Mouse (Mus musculus) intestine, embryonic 15.5 days (tissue): Measurements from ENCODE around the gene Ptpn9. TPM values are rescaled to one million over a fixed set of nuclear protein-coding genes. Genes with fewer than 3 reads are reported as not detected.
"Not testable (repeated sequence)": the region's sequence is repeated elsewhere in the genome, so short reads cannot be mapped to it uniquely, and the experiment has no call there.

Source experiments
- ATAC-seq: fragments of 200-750 bp; cut with Nextera tagmentation; 2 replicates; pipeline ENCODE4 v1.8.0; 2017; ENCODE audit warnings: moderate TSS enrichment, moderate library complexity
- H3K27ac ChIP-seq: fragments of 300-500 bp; sonication (generic); 2 replicates; pipeline ENCODE4 v1.5.1; 2015; ENCODE audit warnings: mild to moderate bottlenecking, inconsistent platforms
- H3K27me3 ChIP-seq: fragments of 300-500 bp; sonication (generic); replicated peaks from 2 replicates; pipeline ENCODE4 v1.6.1; 2015; ENCODE audit warnings: inconsistent platforms
- H3K36me3 ChIP-seq: fragments of 300-500 bp; sonication (generic); 2 replicates; pipeline ENCODE4 v1.6.1; 2015; ENCODE audit warnings: inconsistent platforms
- H3K4me1 ChIP-seq: fragments of 300-500 bp; sonication (generic); replicated peaks from 2 replicates; pipeline ENCODE4 v1.6.1; 2015; ENCODE audit warnings: inconsistent platforms
- H3K4me2 ChIP-seq: fragments of 300-500 bp; sonication (generic); replicated peaks from 2 replicates; pipeline ENCODE4 v1.6.1; 2015; ENCODE audit warnings: mild to moderate bottlenecking, inconsistent platforms
- H3K4me3 ChIP-seq: fragments of 300-500 bp; sonication (generic); replicated peaks from 2 replicates; pipeline ENCODE4 v1.5.1; 2015; ENCODE audit warnings: inconsistent platforms
- H3K9ac ChIP-seq: fragments of 300-500 bp; sonication (generic); 2 replicates; pipeline ENCODE4 v1.6.1; 2015; ENCODE audit warnings: inconsistent platforms
- H3K9me3 ChIP-seq: fragments of 300-500 bp; sonication (generic); 2 replicates; pipeline ENCODE4 v1.6.1; 2016; ENCODE audit warnings: inconsistent platforms
- WGBS: fragments of 180-500 bp; shearing (Covaris S2); methylation state at CpG from one replicate; pipeline ENCODE4 v1.1.7; 2015; 5-methylcytosine and 5-hydroxymethylcytosine counted together
- polyA plus RNA-seq: library from polyadenylated mRNA; unstranded; fragments of >200 nt; fragmentation: Nextera tagmentation; extraction: Ambion mirVana; gene quantifications from 2 replicates; pipeline ENCODE4 v1.2.1, GENCODE M21; 2015

The Ptpn9 gene
- polyA plus RNA-seq, 1 experiment from 2014 or later: 13.4 TPM

DNA sequence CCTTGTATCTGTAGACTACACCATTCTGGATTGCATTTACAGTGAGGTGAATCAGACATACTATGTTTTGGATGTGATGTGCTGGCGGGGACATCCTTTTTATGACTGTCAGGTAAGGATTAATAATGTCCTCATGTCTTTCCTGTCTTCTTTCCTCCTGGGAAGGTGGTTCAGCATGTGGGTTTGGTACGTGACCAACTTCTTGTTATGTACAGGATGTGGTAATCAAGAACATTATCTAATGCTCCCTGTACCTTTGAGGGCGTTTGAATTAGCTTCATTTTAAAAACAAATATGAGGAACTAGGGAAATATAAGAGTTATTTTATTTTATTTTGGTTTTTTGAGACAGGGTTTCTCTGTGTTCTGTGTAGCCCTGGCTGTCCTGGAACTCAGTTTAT, 19.5 kb upstream of the Ptpn9 start:
- Histone ChIP-seq H3K9ac (no peak overlapping the region), H3K4me1 (no peaks in the 10 kb centered on the region), H3K36me3 (no peaks in the 10 kb centered on the region), H3K4me2 (no peak overlapping the region), H3K27ac (no peak overlapping the region), H3K4me3 (no peak overlapping the region), H3K27me3 (no peaks in the 10 kb centered on the region), H3K9me3 (no peaks in the 10 kb centered on the region)
- no peak for ATAC-seq
- WGBS: 86% methylated on average over 3 of the region's 3 CpGs

DNA sequence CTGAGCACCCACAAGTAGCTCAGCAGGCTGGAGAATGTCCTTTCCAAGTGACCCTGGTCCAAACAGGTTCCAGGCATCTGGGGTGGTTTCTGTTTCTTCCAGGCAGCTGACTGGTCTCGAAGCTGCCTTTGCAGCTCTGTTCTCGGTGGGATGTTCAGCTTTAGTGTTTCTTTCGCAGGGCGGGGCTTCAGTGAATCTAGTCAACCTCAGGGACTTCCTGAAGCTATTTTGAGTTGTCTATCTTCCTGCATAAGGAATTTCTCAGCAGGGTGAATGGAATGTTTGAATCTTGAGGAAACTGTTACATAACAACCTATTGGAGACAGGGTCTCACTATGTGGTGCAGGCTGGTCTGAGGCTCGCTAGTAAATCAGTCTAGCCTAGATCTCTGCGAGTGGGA, 14.5 kb upstream of the Ptpn9 start:
- 92% methylated on average over 6 of the region's 6 CpGs for WGBS
- ATAC-seq: no peak
- no peaks in the 10 kb centered on the region for H3K36me3 ChIP-seq

DNA sequence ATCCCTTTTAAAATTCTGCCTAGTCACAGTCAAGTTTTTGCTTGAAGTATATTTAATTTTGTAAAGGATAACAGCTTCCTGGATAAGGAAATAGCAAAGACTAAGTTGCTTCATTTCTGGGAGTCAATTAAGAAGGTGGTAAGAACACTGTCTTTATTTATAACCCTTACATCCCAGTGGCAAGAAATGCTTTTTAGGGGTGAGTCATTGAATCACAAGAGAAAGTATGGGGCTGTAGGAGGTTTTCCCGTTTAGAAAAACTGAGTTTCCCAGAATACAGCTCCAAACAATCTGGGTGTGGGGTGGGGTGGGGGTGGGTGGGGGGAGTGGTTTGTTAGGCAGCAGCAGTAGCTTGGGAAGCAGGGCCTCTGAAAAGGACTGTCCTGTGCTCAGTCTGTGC, 13.2 kb upstream of the Ptpn9 start:
- no peaks in the 10 kb centered on the region for H3K27me3 ChIP-seq
- H3K4me1 ChIP-seq: no peaks in the 10 kb centered on the region
- ATAC-seq: no peak
- H3K4me3 ChIP-seq: no peak overlapping the region
- no peak overlapping the region for H3K4me2 ChIP-seq
- no peaks in the 10 kb centered on the region for H3K36me3 ChIP-seq
- no peak overlapping the region for H3K9ac ChIP-seq
- H3K9me3 ChIP-seq: no peaks in the 10 kb centered on the region
- H3K27ac ChIP-seq: no peak overlapping the region
- 73% methylated on average over 1 of the region's 1 CpGs for WGBS

More for the DNA sequence above, 14.5 kb upstream of the Ptpn9 start:
- no peak overlapping the region for H3K4me3 ChIP-seq
- no peak overlapping the region for H3K27ac ChIP-seq
- no peaks in the 10 kb centered on the region for H3K27me3 ChIP-seq
- no peak overlapping the region for H3K4me2 ChIP-seq
- no peak overlapping the region for H3K9ac ChIP-seq
- no peaks in the 10 kb centered on the region for H3K4me1 ChIP-seq
- no peaks in the 10 kb centered on the region for H3K9me3 ChIP-seq

DNA sequence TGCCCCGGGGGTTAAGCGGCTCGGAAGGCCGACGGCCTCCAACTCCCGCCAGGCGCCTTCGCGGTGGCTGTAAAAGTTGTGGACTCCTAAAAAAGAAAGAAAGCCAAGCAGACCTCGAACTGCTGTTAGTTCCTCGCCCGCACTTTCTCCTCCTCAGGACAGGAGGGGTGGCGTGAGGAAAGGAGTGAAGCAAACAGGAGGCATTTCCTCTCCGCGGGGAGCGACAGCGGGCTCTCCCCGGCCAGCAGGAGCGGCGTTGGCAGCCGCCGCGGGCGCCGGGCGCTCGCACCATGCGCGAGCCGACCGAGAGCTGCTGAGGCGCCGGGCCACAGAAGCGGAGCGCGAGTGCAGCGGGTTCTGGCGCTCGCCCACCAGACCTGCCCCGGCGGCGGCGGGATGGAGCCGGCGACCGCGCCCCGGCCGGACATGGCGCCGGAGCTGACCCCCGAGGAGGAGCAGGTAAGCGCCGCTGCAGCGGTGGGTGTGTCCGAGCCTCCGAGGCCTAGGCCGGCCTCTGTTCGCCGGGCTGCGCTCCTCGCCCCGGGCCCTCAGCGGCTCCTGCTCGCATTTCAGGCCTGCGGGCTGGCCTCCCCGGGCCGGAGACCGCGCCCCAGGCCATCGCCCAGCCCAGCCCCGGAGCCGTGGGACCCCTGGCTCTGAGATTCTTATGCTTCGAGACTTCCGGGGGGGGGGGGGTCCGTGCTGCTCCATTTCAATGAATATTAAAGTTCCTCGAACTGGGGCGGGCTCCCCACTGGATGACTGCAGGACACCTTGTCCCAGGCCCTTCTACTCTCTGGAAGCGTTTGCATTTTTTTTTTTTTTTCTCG, 690 bp downstream of the Ptpn9 start:
- peak; percentile 82 for ATAC-seq
- peak overlapping the region; percentile 82 for H3K4me2 ChIP-seq
- under 1% methylated on average over 77 of the region's 80 CpGs for WGBS

DNA sequence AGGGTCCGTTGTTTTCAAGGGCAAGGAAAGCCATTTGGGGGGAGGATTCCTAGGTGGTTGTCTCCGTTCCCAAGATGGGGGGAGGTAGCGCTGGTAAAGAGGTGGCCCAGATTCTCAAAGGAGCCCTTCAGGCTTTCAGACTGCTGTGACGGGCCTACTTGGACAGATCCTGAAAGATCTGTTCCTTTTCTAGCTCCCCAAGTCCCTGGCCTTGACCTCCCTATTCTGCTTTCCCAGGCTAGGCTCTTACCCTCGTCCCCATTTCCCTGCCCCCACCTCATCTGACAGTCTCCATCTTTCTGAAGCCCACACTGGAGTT, 1.3 kb downstream of the Ptpn9 start:
- no peaks in the 10 kb centered on the region for H3K4me1 ChIP-seq
- H3K36me3 ChIP-seq: no peaks in the 10 kb centered on the region
- H3K4me3 ChIP-seq: peak overlapping the region; percentile 92
- peak overlapping the region; percentile 82 for H3K4me2 ChIP-seq
- WGBS: 2% methylated on average over 5 of the region's 5 CpGs
- no peak for ATAC-seq
- H3K27me3 ChIP-seq: no peaks in the 10 kb centered on the region
- H3K27ac ChIP-seq: peak overlapping the region; percentile 95; the same call in 1 of the 2 replicates
- H3K9ac ChIP-seq: peak overlapping the region; percentile 99
- H3K9me3 ChIP-seq: no peaks in the 10 kb centered on the region

More for the DNA sequence above, 690 bp downstream of the Ptpn9 start:
- Histone ChIP-seq H3K4me1 (no peaks in the 10 kb centered on the region), H3K9me3 (no peaks in the 10 kb centered on the region), H3K36me3 (no peaks in the 10 kb centered on the region), H3K9ac (peak overlapping the region; percentile 99), H3K4me3 (peak overlapping the region; percentile 92), H3K27me3 (no peaks in the 10 kb centered on the region), H3K27ac (peak overlapping the region; percentile 95)

DNA sequence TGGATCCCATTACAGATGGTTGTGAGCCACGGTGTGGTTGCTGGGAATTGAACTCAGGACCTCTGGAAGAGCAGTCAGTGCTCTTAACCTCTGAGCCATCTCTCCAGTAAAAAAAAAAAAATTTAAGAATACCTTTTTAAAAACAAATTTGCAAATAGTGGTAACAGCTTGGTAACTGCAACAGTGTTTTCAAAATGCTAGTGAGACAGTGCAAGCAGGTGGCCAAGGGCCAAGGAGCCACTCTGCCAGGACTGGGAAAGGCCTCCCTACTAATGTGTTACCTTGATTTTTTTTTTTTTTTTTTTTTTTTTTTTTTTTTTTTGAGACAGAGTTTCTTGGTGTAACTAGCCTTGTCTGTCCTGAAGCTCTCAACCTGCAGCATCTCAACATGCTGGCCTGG, 2.5 kb downstream of the Ptpn9 start:
- not testable (repeated sequence) for H3K27ac ChIP-seq, H3K4me3 ChIP-seq, H3K9me3 ChIP-seq, H3K4me1 ChIP-seq, H3K27me3 ChIP-seq, H3K9ac ChIP-seq, H3K4me2 ChIP-seq, H3K36me3 ChIP-seq, ATAC-seq
- 88% methylated on average over 1 of the region's 1 CpGs for WGBS

DNA sequence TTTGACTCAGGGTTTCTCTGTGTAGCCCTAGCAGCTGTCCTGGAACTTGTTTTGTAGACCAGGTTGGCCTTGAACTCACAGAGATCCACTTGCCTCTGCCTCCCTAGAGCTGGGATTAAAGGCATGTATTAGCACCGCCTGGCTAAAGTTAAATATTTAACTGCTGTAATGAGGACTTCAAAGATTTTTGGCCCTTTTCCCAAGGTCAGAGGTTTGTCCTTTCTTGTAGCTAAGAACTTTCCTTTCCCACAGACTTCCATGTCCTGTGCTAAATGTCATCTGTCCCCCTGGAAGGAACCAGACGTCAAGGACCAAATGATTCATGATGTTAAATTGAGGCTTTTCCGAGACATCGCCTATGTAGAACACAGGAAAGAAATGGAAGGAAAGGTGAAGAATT, 8.3 kb downstream of the Ptpn9 start:
- H3K27ac ChIP-seq: no peak overlapping the region

DNA sequence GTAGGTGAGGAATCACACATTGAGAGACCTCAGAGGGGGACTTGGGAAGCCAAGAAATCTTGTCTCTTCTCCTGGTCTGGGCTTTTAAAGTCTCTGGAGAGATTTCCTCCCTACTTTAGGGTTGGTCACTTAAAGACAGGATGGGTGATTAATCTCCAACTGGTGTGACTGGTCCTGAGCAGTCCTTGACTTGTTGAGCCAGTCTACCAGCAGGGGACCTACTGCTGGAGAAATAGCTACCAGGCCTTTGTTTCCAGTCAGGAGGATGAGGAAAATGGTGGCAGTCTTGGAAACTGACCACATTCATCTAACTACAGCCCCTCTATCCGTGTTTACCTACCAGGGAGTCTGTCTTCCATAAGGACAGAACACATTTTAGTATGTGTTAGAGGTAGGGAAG, 17.7 kb downstream of the Ptpn9 start:
- H3K9ac ChIP-seq: no peak overlapping the region
- H3K27me3 ChIP-seq: no peaks in the 10 kb centered on the region
- H3K4me3 ChIP-seq: no peak overlapping the region
- no peaks in the 10 kb centered on the region for H3K9me3 ChIP-seq
- 67% methylated on average over 1 of the region's 1 CpGs for WGBS
- no peak overlapping the region for H3K27ac ChIP-seq
- ATAC-seq: no peak
- no peaks in the 10 kb centered on the region for H3K4me1 ChIP-seq
- no peaks in the 10 kb centered on the region for H3K36me3 ChIP-seq
- no peak overlapping the region for H3K4me2 ChIP-seq

More for the DNA sequence above, 8.3 kb downstream of the Ptpn9 start:
- ATAC-seq: no peak
- 57% methylated on average over 4 of the region's 4 CpGs for WGBS
- Histone ChIP-seq H3K4me3 (no peak overlapping the region), H3K27me3 (no peaks in the 10 kb centered on the region), H3K9ac (no peak overlapping the region), H3K4me1 (no peaks in the 10 kb centered on the region), H3K9me3 (no peaks in the 10 kb centered on the region), H3K4me2 (no peak overlapping the region), H3K36me3 (no peaks in the 10 kb centered on the region)

DNA sequence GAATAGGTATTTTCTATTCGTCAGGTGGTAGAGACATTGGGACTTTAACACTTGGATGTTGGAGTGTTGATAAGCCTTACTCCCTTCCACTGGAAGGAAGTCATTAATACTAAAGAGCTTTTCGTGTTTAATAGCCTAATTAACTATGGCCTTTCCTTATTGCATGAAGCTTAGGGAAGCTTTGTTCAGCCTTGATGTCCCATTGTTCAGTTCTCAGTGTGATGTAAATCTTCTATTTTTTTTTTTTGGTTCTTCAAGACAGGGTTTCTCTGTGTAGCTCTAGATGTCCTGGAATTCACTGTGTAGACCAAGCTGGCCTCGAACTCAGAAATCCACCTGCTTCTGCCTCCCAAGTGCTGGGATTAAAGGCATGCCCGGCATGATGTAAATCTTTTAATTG, 18.2 kb downstream of the Ptpn9 start:
- 92% methylated on average over 4 of the region's 4 CpGs for WGBS
- Histone ChIP-seq H3K4me2 (no peak overlapping the region), H3K27me3 (no peaks in the 10 kb centered on the region), H3K4me3 (no peak overlapping the region), H3K27ac (no peak overlapping the region), H3K9ac (no peak overlapping the region), H3K4me1 (no peaks in the 10 kb centered on the region), H3K9me3 (no peaks in the 10 kb centered on the region), H3K36me3 (no peaks in the 10 kb centered on the region)
- ATAC-seq: no peak

DNA sequence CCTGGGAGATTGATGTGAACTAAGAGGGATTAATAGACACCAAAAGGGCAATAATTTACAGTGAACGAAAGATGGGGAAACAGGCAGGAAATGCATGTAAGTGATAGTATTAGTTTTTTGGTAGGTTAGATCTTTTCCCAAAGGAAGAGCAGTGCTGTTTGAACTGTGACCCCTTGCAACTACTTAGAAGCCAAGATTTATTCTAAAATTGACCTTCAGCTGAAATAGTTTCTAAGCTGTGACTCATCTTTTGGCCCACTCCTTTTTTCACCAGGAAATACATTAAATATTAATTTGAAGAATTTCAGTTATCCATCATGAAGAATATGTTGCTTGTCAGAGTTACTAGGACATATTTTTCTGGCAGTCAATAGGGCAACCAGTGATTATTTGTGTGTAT, 19.0 kb downstream of the Ptpn9 start:
- Histone ChIP-seq H3K27ac (no peak overlapping the region), H3K4me2 (no peak overlapping the region), H3K4me1 (no peaks in the 10 kb centered on the region), H3K9me3 (no peaks in the 10 kb centered on the region), H3K9ac (no peak overlapping the region), H3K36me3 (no peaks in the 10 kb centered on the region), H3K4me3 (no peak overlapping the region), H3K27me3 (no peaks in the 10 kb centered on the region)
- 83% methylated on average over 1 of the region's 1 CpGs for WGBS
- no peak for ATAC-seq

DNA sequence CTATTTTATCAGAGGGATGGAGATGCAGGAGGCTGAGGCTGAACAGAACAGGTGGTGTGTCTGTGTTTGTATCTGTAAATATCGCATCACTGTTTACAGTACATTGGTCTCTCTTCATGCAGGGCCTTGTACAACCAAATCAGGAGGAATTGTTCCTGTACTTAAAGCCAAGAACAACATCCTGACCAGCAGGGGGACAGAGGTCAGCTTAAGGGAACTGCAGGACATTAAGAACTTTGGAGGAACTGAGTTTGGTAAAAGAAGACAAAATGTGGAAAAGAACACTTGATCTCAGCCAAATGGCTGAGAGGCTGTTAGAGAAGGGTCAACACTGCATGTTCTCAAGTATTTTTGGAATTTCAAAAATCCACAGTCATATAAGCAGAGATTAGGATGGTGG, 20.0 kb downstream of the Ptpn9 start:
- H3K4me3 ChIP-seq: no peak overlapping the region
- no peaks in the 10 kb centered on the region for H3K9me3 ChIP-seq
- no peaks in the 10 kb centered on the region for H3K36me3 ChIP-seq
- 79% methylated on average over 1 of the region's 1 CpGs for WGBS
- no peak overlapping the region for H3K4me2 ChIP-seq
- no peaks in the 10 kb centered on the region for H3K4me1 ChIP-seq
- ATAC-seq: no peak
- H3K27me3 ChIP-seq: no peaks in the 10 kb centered on the region
- no peak overlapping the region for H3K27ac ChIP-seq
- H3K9ac ChIP-seq: no peak overlapping the region

DNA sequence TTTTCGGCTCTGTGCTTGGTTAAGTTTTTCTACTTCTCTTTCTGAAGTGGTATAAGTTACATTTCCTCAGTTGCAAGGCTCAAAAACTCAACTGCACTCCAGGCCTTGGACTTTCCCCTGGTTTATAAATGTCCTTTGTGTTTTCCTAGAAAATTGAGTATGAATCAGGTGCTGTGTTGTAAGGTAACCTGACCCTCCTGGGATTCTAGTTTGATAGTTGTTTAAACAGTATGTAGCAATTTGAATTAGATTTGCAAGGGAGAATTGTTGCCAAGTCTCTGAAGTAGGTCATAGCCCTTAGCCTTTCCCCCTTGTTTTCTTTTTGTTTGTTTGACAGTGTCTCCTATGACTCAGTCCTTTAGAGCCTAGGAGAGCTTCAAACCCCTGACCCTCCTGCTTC, 22.9 kb downstream of the Ptpn9 start:
- no peak overlapping the region for H3K9ac ChIP-seq
- H3K4me2 ChIP-seq: no peak overlapping the region
- WGBS: 88% methylated on average over 1 of the region's 1 CpGs
- no peaks in the 10 kb centered on the region for H3K27me3 ChIP-seq
- H3K27ac ChIP-seq: no peak overlapping the region
- H3K4me1 ChIP-seq: no peaks in the 10 kb centered on the region
- no peak for ATAC-seq
- H3K4me3 ChIP-seq: no peak overlapping the region
- no peaks in the 10 kb centered on the region for H3K36me3 ChIP-seq
- H3K9me3 ChIP-seq: no peaks in the 10 kb centered on the region

DNA sequence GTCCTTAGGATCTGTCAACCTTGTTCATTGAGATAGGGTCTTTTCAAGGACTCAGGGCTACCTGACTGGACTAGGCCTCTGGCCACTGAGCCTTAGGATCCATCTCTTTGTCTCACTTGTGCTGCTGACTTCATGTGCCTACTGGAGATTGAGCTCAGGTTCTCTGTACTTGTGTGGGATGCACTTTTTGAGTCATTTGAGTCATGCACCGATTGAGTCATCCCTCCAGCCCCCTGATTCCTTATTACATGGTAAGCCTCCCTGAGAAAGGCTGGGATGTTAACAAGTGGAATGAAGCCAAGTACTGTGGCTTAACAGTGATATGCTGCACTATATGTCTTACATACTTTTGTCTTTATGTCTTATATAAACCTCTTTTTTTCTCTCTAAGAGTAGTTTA, 37.0 kb downstream of the Ptpn9 start:
- H3K4me2 ChIP-seq: no peak overlapping the region
- no peak overlapping the region for H3K9ac ChIP-seq
- H3K27me3 ChIP-seq: no peaks in the 10 kb centered on the region
- H3K36me3 ChIP-seq: 0 out of 2 replicates have a peak, but pooled peaks cover 6% of the 10 kb centered on the region
- ATAC-seq: no peak
- no peak overlapping the region for H3K27ac ChIP-seq
- 95% methylated on average over 1 of the region's 1 CpGs for WGBS
- no peaks in the 10 kb centered on the region for H3K4me1 ChIP-seq
- no peak overlapping the region for H3K4me3 ChIP-seq
- H3K9me3 ChIP-seq: no peaks in the 10 kb centered on the region
